Mouse (Mus musculus) limb, embryonic 11.5 days (tissue): ENCODE measurements at regions not wholly inside any gene's neighbourhood (a gene's known extent, or its start where the extent isn't known, plus 50 kb on each side); places are given as distances from the start of the nearest gene placed in this dataset.

ENCODE experiments used
- ATAC-seq: fragments of 200-750 bp; cut with Nextera tagmentation; 2 replicates; pipeline ENCODE4 v1.8.0; 2017; ENCODE audit warnings: low read depth; ENCODE audit not compliant: insufficient number of reproducible peaks, low FRiP score, low TSS enrichment
- DNase-seq: peaks from one replicate; pipeline ENCODE4 v3.0.0-alpha.2; 2015; ENCODE audit warnings: low spot score
- H3K27ac ChIP-seq: fragments of 300-500 bp; sonication (generic); replicated peaks from 2 replicates; pipeline ENCODE4 v1.5.1; 2014; ENCODE audit warnings: low read depth, mild to moderate bottlenecking, low read length
- H3K27me3 ChIP-seq: fragments of 300-500 bp; sonication (generic); 2 replicates; pipeline ENCODE4 v1.6.1; 2014; ENCODE audit warnings: mild to moderate bottlenecking, low read length, mixed read lengths; ENCODE audit not compliant: control insufficient read depth, insufficient read depth
- H3K36me3 ChIP-seq: fragments of 300-500 bp; sonication (generic); 2 replicates; pipeline ENCODE4 v1.6.1; 2014; ENCODE audit warnings: mild to moderate bottlenecking, low read length, moderate library complexity, mixed read lengths; ENCODE audit not compliant: control insufficient read depth, insufficient read depth
- H3K4me1 ChIP-seq: fragments of 300-500 bp; sonication (generic); 2 replicates; pipeline ENCODE4 v1.6.1; 2014; ENCODE audit warnings: low read length, mixed read lengths; ENCODE audit not compliant: control insufficient read depth, insufficient read depth
- H3K4me2 ChIP-seq: fragments of 300-500 bp; sonication (generic); 2 replicates; pipeline ENCODE4 v1.6.1; 2014; ENCODE audit warnings: low read depth, mild to moderate bottlenecking, moderate library complexity; ENCODE audit not compliant: severe bottlenecking
- H3K4me3 ChIP-seq: fragments of 300-500 bp; sonication (generic); 2 replicates; pipeline ENCODE4 v1.5.1; 2014; ENCODE audit warnings: low read depth, low read length
- H3K9ac ChIP-seq: fragments of 300-500 bp; sonication (generic); 2 replicates; pipeline ENCODE4 v1.6.1; 2014; ENCODE audit warnings: mild to moderate bottlenecking, low read length
- H3K9me3 ChIP-seq: fragments of 300-500 bp; sonication (generic); 2 replicates; pipeline ENCODE4 v1.6.1; 2016; ENCODE audit warnings: low read length; ENCODE audit not compliant: control insufficient read depth
- WGBS: fragments of 180-500 bp; shearing (Covaris S2); extraction: QIAGEN DNeasy Blood & Tissue Kit; methylation state at CpG from one replicate; pipeline ENCODE4 v1.1.7; 2014; 5-methylcytosine and 5-hydroxymethylcytosine counted together

DNA sequence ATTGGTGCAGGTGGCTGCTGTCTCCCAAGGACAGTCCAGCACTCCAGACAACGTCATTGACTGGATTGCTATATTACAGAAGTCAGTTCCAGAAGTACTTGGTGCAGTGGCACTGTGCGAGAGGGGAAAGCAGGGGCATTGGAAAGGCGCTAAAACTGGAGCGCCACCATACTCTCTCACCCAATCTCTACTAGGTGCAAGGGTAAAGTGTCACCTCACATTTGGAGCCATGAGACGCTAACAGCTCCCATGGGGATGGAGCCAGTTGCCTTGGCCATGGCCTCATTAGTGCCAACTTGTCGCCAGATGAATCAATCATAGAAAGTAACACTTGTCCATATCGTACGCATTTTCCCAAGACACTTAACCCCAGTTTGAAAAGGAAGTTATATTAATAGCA, 1617.2 kb upstream of the Gulo start:
- no peak overlapping the region for H3K27ac ChIP-seq
- DNase-seq: no peak
- H3K9me3 ChIP-seq: no peaks in the 10 kb centered on the region
- H3K27me3 ChIP-seq: no peaks in the 10 kb centered on the region
- H3K36me3 ChIP-seq: no peaks in the 10 kb centered on the region
- no peak overlapping the region for H3K4me3 ChIP-seq
- H3K4me2 ChIP-seq: no peak overlapping the region
- no peak for ATAC-seq
- H3K9ac ChIP-seq: no peak overlapping the region
- no peaks in the 10 kb centered on the region for H3K4me1 ChIP-seq
- WGBS: 81% methylated on average over 8 of the region's 8 CpGs

GRCm38 (mm10) chr14:67623841-67624480, 1615.0 kb upstream of the Gulo start:
- Histone ChIP-seq H3K27me3 (no peaks in the 10 kb centered on the region), H3K4me1 (no peaks in the 10 kb centered on the region), H3K4me2 (no peak overlapping the region), H3K36me3 (no peaks in the 10 kb centered on the region), H3K27ac (no peak overlapping the region), H3K9me3 (no peaks in the 10 kb centered on the region), H3K9ac (no peak overlapping the region), H3K4me3 (no peak overlapping the region)
- 80% methylated on average over 4 of the region's 4 CpGs for WGBS
- DNase-seq: no peak
- no peak for ATAC-seq

GRCm38 (mm10) chr14:67622911-67623310, 1613.9 kb upstream of the Gulo start:
- H3K27me3 ChIP-seq: no peaks in the 10 kb centered on the region
- no peaks in the 10 kb centered on the region for H3K9me3 ChIP-seq
- H3K9ac ChIP-seq: no peak overlapping the region
- ATAC-seq: no peak
- H3K4me1 ChIP-seq: no peaks in the 10 kb centered on the region
- no peak overlapping the region for H3K4me2 ChIP-seq
- 82% methylated on average over 6 of the region's 6 CpGs for WGBS
- H3K36me3 ChIP-seq: no peaks in the 10 kb centered on the region
- H3K4me3 ChIP-seq: no peak overlapping the region
- no peak overlapping the region for H3K27ac ChIP-seq
- DNase-seq: no peak

- Histone ChIP-seq H3K9ac (no peak overlapping the region), H3K27ac (no peak overlapping the region), H3K36me3 (no peaks in the 10 kb centered on the region), H3K4me3 (no peak overlapping the region), H3K27me3 (no peaks in the 10 kb centered on the region), H3K4me2 (no peak overlapping the region), H3K9me3 (no peaks in the 10 kb centered on the region), H3K4me1 (no peaks in the 10 kb centered on the region)
- DNase-seq: no peak
- 40% methylated on average over 2 of the region's 2 CpGs for WGBS
- ATAC-seq: no peak
Measured at GRCm38 (mm10) chr14:67621486-67621885, 1612.5 kb upstream of the Gulo start.

DNA sequence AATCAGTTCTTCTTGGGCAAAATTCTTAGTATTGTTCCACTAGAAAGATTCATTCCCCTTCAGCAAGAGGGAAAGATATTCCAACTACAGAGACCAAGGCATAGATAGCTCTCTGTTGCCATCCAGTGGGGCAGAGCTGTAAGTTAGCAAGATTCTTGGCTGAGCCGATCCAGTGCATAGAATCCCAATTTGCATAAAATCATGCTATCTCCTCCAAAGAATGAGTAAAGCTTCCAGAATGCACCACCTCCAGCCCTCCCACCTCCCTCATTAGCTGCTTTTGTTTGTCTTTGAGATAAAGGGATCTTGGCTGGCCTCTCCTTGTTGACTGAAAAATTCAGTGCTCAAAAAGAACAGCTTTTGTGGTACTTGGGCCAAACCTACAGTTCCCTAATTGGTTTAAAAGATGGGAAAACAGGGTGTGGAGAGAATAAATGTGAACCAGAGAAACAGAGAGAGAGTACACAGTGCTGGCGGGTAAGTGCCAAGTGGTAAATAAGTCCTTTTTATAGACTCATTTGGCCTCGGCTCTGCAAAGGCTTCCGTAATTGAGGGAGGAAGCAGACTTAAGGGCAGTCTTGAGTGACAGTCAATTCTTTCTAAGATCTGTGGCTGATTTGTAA, 1612.0 kb upstream of the Gulo start:
- ATAC-seq (no peak), DNase-seq (peak; percentile 70)
- 15% methylated on average over 4 of the region's 4 CpGs for WGBS
- Histone ChIP-seq H3K4me3 (no peak overlapping the region), H3K27me3 (no peaks in the 10 kb centered on the region), H3K9me3 (no peaks in the 10 kb centered on the region), H3K27ac (no peak overlapping the region), H3K36me3 (no peaks in the 10 kb centered on the region), H3K4me2 (no peak overlapping the region), H3K4me1 (no peaks in the 10 kb centered on the region; the same call in 1 of the 2 replicates), H3K9ac (no peak overlapping the region)

- H3K4me2 ChIP-seq: no peak overlapping the region
- H3K4me1 ChIP-seq: no peaks in the 10 kb centered on the region; the same call in 1 of the 2 replicates
- no peaks in the 10 kb centered on the region for H3K27me3 ChIP-seq
- WGBS: 84% methylated on average over 4 of the region's 4 CpGs
- no peak for ATAC-seq
- H3K9ac ChIP-seq: no peak overlapping the region
- DNase-seq: no peak
- H3K36me3 ChIP-seq: no peaks in the 10 kb centered on the region
- no peaks in the 10 kb centered on the region for H3K9me3 ChIP-seq
- H3K27ac ChIP-seq: no peak overlapping the region
- no peak overlapping the region for H3K4me3 ChIP-seq
Measured at GRCm38 (mm10) chr14:67619571-67619970, 1610.6 kb upstream of the Gulo start.

- Histone ChIP-seq H3K9me3 (no peaks in the 10 kb centered on the region), H3K4me1 (peaks cover 22% of the 10 kb centered on the region), H3K4me3 (no peak overlapping the region), H3K9ac (no peak overlapping the region), H3K36me3 (no peaks in the 10 kb centered on the region), H3K27me3 (no peaks in the 10 kb centered on the region), H3K4me2 (peak overlapping the region; percentile 36), H3K27ac (no peak overlapping the region; the same call in 1 of the 2 replicates)
- DNase-seq: peak; percentile 45
- ATAC-seq: no peak
- 31% methylated on average over 11 of the region's 11 CpGs for WGBS
Measured at GRCm38 (mm10) chr14:67614369-67614768, 1605.4 kb upstream of the Gulo start.

DNA sequence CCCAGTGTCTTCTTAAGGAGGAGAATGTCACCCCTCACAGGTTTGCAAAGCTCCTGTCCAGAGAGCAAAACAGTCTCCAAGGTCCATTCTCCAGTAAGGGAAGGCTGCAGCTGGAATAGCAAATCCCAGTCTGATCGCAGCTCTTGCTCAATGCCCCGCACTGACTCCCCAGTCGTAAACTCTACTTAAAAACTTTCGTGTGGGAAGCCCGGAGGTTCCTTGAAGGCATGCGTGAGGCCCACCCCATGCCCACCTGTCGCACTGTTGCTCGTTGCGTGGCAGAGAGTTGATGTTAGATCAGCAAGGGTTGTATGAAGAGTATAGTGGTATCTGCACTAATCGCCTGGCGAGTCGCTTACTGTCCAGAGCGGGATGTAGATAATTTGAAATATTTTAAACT, 1604.7 kb upstream of the Gulo start:
- ATAC-seq (no peak), DNase-seq (peak; percentile 48)
- Histone ChIP-seq H3K4me3 (no peak overlapping the region), H3K27me3 (no peaks in the 10 kb centered on the region), H3K27ac (peak overlapping the region; percentile 22; the same call in 1 of the 2 replicates), H3K4me1 (peaks cover 23% of the 10 kb centered on the region), H3K4me2 (peak overlapping the region; percentile 36; the same call in 1 of the 2 replicates), H3K9me3 (no peaks in the 10 kb centered on the region), H3K9ac (no peak overlapping the region), H3K36me3 (no peaks in the 10 kb centered on the region)
- WGBS: 44% methylated on average over 13 of the region's 13 CpGs
